Mouse (Mus musculus) gastrocnemius, postnatal 4 days (tissue): ENCODE data around the gene Zfp383. TPM values are rescaled to one million over a fixed set of nuclear protein-coding genes. Genes with fewer than 3 reads are reported as not detected.
"Not testable (repeated sequence)": the region's sequence is repeated elsewhere in the genome, so short reads cannot be mapped to it uniquely, and the experiment has no call there.

Experiments used
- DNase-seq, 2 experiments: peaks; one replicate each; pipeline ENCODE4 v3.0.0; 2021 to 2022; ENCODE audit warnings: low spot score in 2 of 2, mixed read lengths in 2 of 2
- microRNA-seq: library from miRNA; unstranded; fragments of <30 nt; microRNA quantifications from one replicate; pipeline ENCODE4 v1.2.0, GENCODE M21; 2021
- total RNA-seq, 2 experiments: library from RNA; stranded (reverse); gene quantifications; 2 replicates each; pipeline ENCODE4 v1.2.3; 2021

The Zfp383 gene
- total RNA-seq, 2 experiments from 2014 or later: 14.4 to 15.5 TPM

- no peak for DNase-seq
These were observed 14.8 kb downstream of the Zfp383 start for GRCm38 (mm10) chr7:29922780-29923179.

- no peak for DNase-seq
These were observed 30.8 kb downstream of the Zfp383 start for GRCm38 (mm10) chr7:29938856-29939255.

- DNase-seq: no peak
These were observed 33.0 kb downstream of the Zfp383 start for GRCm38 (mm10) chr7:29941027-29941426.

GRCm38 (mm10) chr7:29942740-29943139, 34.7 kb downstream of the Zfp383 start:
- no peak for DNase-seq

- no peak for DNase-seq
These were observed 35.7 kb downstream of the Zfp383 start for GRCm38 (mm10) chr7:29943720-29944119.

- no peak for DNase-seq
These were observed 36.2 kb downstream of the Zfp383 start for GRCm38 (mm10) chr7:29944201-29944600.

GRCm38 (mm10) chr7:29953086-29953485, 45.1 kb downstream of the Zfp383 start:
- no peak for DNase-seq

- peak; percentile 52 to 77 for DNase-seq
These were observed 45.7 kb downstream of the Zfp383 start, which contains the start of gene Zfp74 for GRCm38 (mm10) chr7:29953513-29954401. Gene Zfp74, minus strand, starts transcription at chr7:29954089.

GRCm38 (mm10) chr7:29954731-29955130, 46.7 kb downstream of the Zfp383 start:
- DNase-seq: peak in 1 of 2 experiments; percentile 38

GRCm38 (mm10) chr7:29956257-29956656, 48.2 kb downstream of the Zfp383 start:
- DNase-seq: no peak

GRCm38 (mm10) chr7:29958125-29958724, 50.2 kb downstream of the Zfp383 start:
- DNase-seq: no peak

GRCm38 (mm10) chr7:29959004-29959403, 51.0 kb downstream of the Zfp383 start:
- DNase-seq: no peak

GRCm38 (mm10) chr7:29965115-29965810, 57.2 kb downstream of the Zfp383 start:
- not testable (repeated sequence) for DNase-seq

Small RNAs within 50 kb of the gene (microRNA-seq; reads per million reads assigned to microRNA genes)
- 1.1 reads per million for gene Mir7668

Other genes starting within 250 kb of the Zfp383 start
- gene Catsperg2, start 181.2 kb upstream of the Zfp383 start, total RNA-seq: under 1 TPM in 1 of 2 experiments, not detected in 1; 0.15 TPM
- 10 to 100 TPM; 14.8 to 15.2 TPM for gene Zfp84, start 139.7 kb upstream of the Zfp383 start, total RNA-seq
- 1 to 10 TPM; 6.6 to 7.3 TPM for gene Zfp30, start 124.2 kb upstream of the Zfp383 start, total RNA-seq
- 10 to 100 TPM; 10.9 to 14.4 TPM for gene Zfp790, start 92.1 kb upstream of the Zfp383 start, total RNA-seq
- gene Zfp940, start 54.6 kb upstream of the Zfp383 start, total RNA-seq: 1 to 10 TPM in 1 of 2 experiments, under 1 TPM in 1; 0.91 to 1.0 TPM
- gene Zfp420, start 48.2 kb upstream of the Zfp383 start, total RNA-seq: 1 to 10 TPM; 4.6 to 4.9 TPM
- 10 to 100 TPM; 10.9 to 14.7 TPM for gene Zfp27, start 1.7 kb upstream of the Zfp383 start, total RNA-seq
- 10 to 100 TPM; 10.9 to 12.9 TPM for gene Zfp74, start 45.9 kb downstream of the Zfp383 start, total RNA-seq
- gene Zfp568, start 75.7 kb downstream of the Zfp383 start, total RNA-seq: 100 to 1,000 TPM; 140 to 141 TPM
- 1 to 10 TPM; 2.4 to 3.4 TPM for gene Zfp14, start 143.2 kb downstream of the Zfp383 start, total RNA-seq
- gene Zfp82, start 164.7 kb downstream of the Zfp383 start, total RNA-seq: 1 to 10 TPM; 4.4 to 5.3 TPM
- not detected for gene Gm26920, start 182.2 kb downstream of the Zfp383 start, total RNA-seq
- gene Zfp566, start 182.3 kb downstream of the Zfp383 start, total RNA-seq: 1 to 10 TPM; 4.8 to 5.6 TPM
- 10 to 100 TPM; 52.5 to 65.2 TPM for gene Zfp260, start 186.6 kb downstream of the Zfp383 start, total RNA-seq
- 1 to 10 TPM; 8.0 to 9.4 TPM for gene Zfp382, start 213.7 kb downstream of the Zfp383 start, total RNA-seq